Mouse (Mus musculus) intestine, postnatal 0 days (tissue): Measurements from ENCODE around the gene Csdc2. TPM values are rescaled to one million over a fixed set of nuclear protein-coding genes. Genes with fewer than 3 reads are reported as not detected.
A peak's percentile ranks its signal among the peaks of the same experiment; 100 is the strongest.
"Not testable (repeated sequence)": the region's sequence is repeated elsewhere in the genome, so short reads cannot be mapped to it uniquely, and the experiment has no call there.

Source experiments
- ATAC-seq: fragments of 200-750 bp; cut with Nextera tagmentation; 2 replicates; pipeline ENCODE4 v1.8.0; 2017; ENCODE audit warnings: mild to moderate bottlenecking, moderate TSS enrichment, moderate library complexity
- H3K27ac ChIP-seq: fragments of 300-500 bp; sonication (generic); 2 replicates; pipeline ENCODE4 v1.5.1; 2014; ENCODE audit warnings: mild to moderate bottlenecking, low read depth, low read length, moderate library complexity
- H3K27me3 ChIP-seq: fragments of 300-500 bp; sonication (generic); replicated peaks from 2 replicates; pipeline ENCODE4 v1.6.1; 2014; ENCODE audit warnings: low read length, mixed read lengths; ENCODE audit not compliant: control insufficient read depth, insufficient read depth
- H3K36me3 ChIP-seq: fragments of 300-500 bp; sonication (generic); 2 replicates; pipeline ENCODE4 v1.6.1; 2014; ENCODE audit warnings: mild to moderate bottlenecking, moderate library complexity; ENCODE audit not compliant: control insufficient read depth, insufficient read depth
- H3K4me1 ChIP-seq: fragments of 300-500 bp; sonication (generic); replicated peaks from 2 replicates; pipeline ENCODE4 v1.6.1; 2014; ENCODE audit warnings: antibody characterized with exemption, low read length, mixed read lengths; ENCODE audit not compliant: control insufficient read depth, insufficient read depth
- H3K4me2 ChIP-seq: fragments of 300-500 bp; sonication (generic); replicated peaks from 2 replicates; pipeline ENCODE4 v1.6.1; 2014; ENCODE audit warnings: low read depth, mild to moderate bottlenecking, moderate library complexity
- H3K4me3 ChIP-seq: fragments of 300-500 bp; sonication (generic); 2 replicates; pipeline ENCODE4 v1.5.1; 2014; ENCODE audit warnings: low read depth, low read length
- H3K9ac ChIP-seq: fragments of 300-500 bp; sonication (generic); 2 replicates; pipeline ENCODE4 v1.6.1; 2014; ENCODE audit warnings: mild to moderate bottlenecking, low read depth, low read length
- H3K9me3 ChIP-seq: fragments of 300-500 bp; sonication (generic); 2 replicates; pipeline ENCODE4 v1.6.1; 2016; ENCODE audit warnings: mixed run types; ENCODE audit not compliant: control insufficient read depth
- CTCF ChIP-seq: sonication (generic); IDR thresholded peaks from 2 replicates; pipeline ENCODE4 v1.5.1; 2016; ENCODE audit warnings: low read depth, mild to moderate bottlenecking, control low read depth, antibody characterized with exemption, moderate library complexity
- WGBS: fragments of 180-500 bp; shearing (Covaris S2); extraction: QIAGEN DNeasy Blood & Tissue Kit; methylation state at CpG from one replicate; pipeline ENCODE4 v1.1.7; 2014; 5-methylcytosine and 5-hydroxymethylcytosine counted together
- polyA plus RNA-seq: library from polyadenylated mRNA; unstranded; fragments of >200 nt; fragmentation: Nextera tagmentation; extraction: Ambion mirVana; gene quantifications from 2 replicates; pipeline ENCODE4 v1.2.1, GENCODE M21; 2015

The Csdc2 gene
- polyA plus RNA-seq, 1 experiment from 2014 or later, result 4.9 TPM

- H3K4me3 ChIP-seq, result no peak overlapping the region
- H3K9ac ChIP-seq, result no peak overlapping the region
- no peak for ATAC-seq
- H3K36me3 ChIP-seq, result peaks cover 47% of the 10 kb centered on the region
- 68% methylated on average over 2 of the region's 2 CpGs for WGBS
- no peaks in the 10 kb centered on the region for H3K9me3 ChIP-seq
- H3K4me1 ChIP-seq, result no peaks in the 10 kb centered on the region; the same call in 1 of the 2 replicates
- no peak overlapping the region for H3K4me2 ChIP-seq
- no peak for TF ChIP-seq CTCF
- H3K27me3 ChIP-seq, result no peaks in the 10 kb centered on the region
- H3K27ac ChIP-seq, result 0 out of 2 replicates have a peak overlapping the region, but pooled peaks have one; percentile 7
Observed at GRCm38 (mm10) chr15:81896407-81896806, 40.2 kb upstream of the Csdc2 start.

GRCm38 (mm10) chr15:81897607-81898285 is 38.8 kb upstream of the Csdc2 start:
- Histone ChIP-seq H3K27me3 (no peaks in the 10 kb centered on the region), H3K4me1 (no peaks in the 10 kb centered on the region; the same call in 1 of the 2 replicates), H3K36me3 (peaks cover 55% of the 10 kb centered on the region), H3K4me3 (no peak overlapping the region), H3K4me2 (peak overlapping the region; percentile 32), H3K9ac (no peak overlapping the region), H3K27ac (peak overlapping the region; percentile 10; the same call in 1 of the 2 replicates), H3K9me3 (no peaks in the 10 kb centered on the region)
- peak; percentile 55 for ATAC-seq
- TF ChIP-seq CTCF, result no peak
- 47% methylated on average over 5 of the region's 5 CpGs for WGBS

GRCm38 (mm10) chr15:81898751-81899150 is 37.8 kb upstream of the Csdc2 start:
- Histone ChIP-seq H3K27me3 (no peaks in the 10 kb centered on the region), H3K4me2 (no peak overlapping the region), H3K4me1 (no peaks in the 10 kb centered on the region; the same call in 1 of the 2 replicates), H3K9ac (no peak overlapping the region), H3K27ac (peak overlapping the region; percentile 29; the same call in 1 of the 2 replicates), H3K9me3 (no peaks in the 10 kb centered on the region), H3K4me3 (no peak overlapping the region), H3K36me3 (peaks cover 65% of the 10 kb centered on the region)
- peak; percentile 27 for ATAC-seq
- no peak for TF ChIP-seq CTCF
- 56% methylated on average over 2 of the region's 2 CpGs for WGBS

GRCm38 (mm10) chr15:81904939-81905338 is 31.6 kb upstream of the Csdc2 start:
- Histone ChIP-seq H3K9me3 (no peaks in the 10 kb centered on the region), H3K27ac (no peak overlapping the region), H3K36me3 (peaks cover 93% of the 10 kb centered on the region), H3K4me2 (no peak overlapping the region), H3K4me1 (no peaks in the 10 kb centered on the region), H3K4me3 (no peak overlapping the region), H3K9ac (no peak overlapping the region), H3K27me3 (no peaks in the 10 kb centered on the region)
- 0 out of 2 replicates have a peak, but pooled peaks have one; percentile 26 for ATAC-seq
- WGBS, result 41% methylated on average over 2 of the region's 2 CpGs
- TF ChIP-seq CTCF, result peak; percentile 89

GRCm38 (mm10) chr15:81907953-81908352 is 28.6 kb upstream of the Csdc2 start:
- Histone ChIP-seq H3K27ac (no peak overlapping the region), H3K4me2 (no peak overlapping the region), H3K27me3 (no peaks in the 10 kb centered on the region), H3K9me3 (no peaks in the 10 kb centered on the region), H3K9ac (no peak overlapping the region), H3K4me1 (no peaks in the 10 kb centered on the region), H3K4me3 (no peak overlapping the region), H3K36me3 (peaks cover 90% of the 10 kb centered on the region)
- WGBS, result 79% methylated on average over 8 of the region's 8 CpGs
- TF ChIP-seq CTCF, result no peak
- ATAC-seq, result no peak

GRCm38 (mm10) chr15:81908767-81909166 is 27.8 kb upstream of the Csdc2 start:
- H3K36me3 ChIP-seq, result peaks cover 90% of the 10 kb centered on the region
- peak; percentile 49 for TF ChIP-seq CTCF
- 82% methylated on average over 4 of the region's 4 CpGs for WGBS

More at GRCm38 (mm10) chr15:81908767-81909166, 27.8 kb upstream of the Csdc2 start:
- not testable (repeated sequence) for H3K9ac ChIP-seq, ATAC-seq, H3K27me3 ChIP-seq, H3K4me3 ChIP-seq, H3K4me1 ChIP-seq, H3K27ac ChIP-seq, H3K4me2 ChIP-seq, H3K9me3 ChIP-seq
